Mouse (Mus musculus) fat pad, adult 2 months (tissue): ENCODE results near the gene Apba3.
A peak's percentile ranks its signal among the peaks of the same experiment; 100 is the strongest.

Source experiments
- DNase-seq: peaks from one replicate; pipeline ENCODE4 v3.0.0-alpha.2; 2011; ENCODE audit warnings: low read depth, low spot score; ENCODE audit errors: extremely low read depth

Gene Apba3

DNA sequence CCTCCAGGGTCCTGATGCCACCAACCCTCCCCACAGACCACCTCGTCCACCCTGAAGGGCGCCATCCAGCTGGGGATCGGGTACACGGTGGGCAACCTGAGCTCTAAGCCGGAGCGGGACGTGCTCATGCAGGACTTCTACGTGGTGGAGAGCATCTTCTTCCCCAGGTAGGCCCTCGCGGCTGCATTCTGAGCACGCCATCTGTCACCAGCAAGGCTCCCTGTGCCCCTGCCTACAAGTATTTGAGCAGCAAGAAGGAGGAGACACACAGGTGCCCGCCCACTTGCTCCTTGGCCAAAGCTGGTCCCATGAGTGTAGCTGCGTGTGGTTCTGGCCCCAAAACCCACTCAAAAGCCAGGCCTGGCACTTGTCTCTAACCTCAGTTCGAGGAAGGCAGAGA, 38.9 kb downstream of the Apba3 start:
- no peak for DNase-seq

DNA sequence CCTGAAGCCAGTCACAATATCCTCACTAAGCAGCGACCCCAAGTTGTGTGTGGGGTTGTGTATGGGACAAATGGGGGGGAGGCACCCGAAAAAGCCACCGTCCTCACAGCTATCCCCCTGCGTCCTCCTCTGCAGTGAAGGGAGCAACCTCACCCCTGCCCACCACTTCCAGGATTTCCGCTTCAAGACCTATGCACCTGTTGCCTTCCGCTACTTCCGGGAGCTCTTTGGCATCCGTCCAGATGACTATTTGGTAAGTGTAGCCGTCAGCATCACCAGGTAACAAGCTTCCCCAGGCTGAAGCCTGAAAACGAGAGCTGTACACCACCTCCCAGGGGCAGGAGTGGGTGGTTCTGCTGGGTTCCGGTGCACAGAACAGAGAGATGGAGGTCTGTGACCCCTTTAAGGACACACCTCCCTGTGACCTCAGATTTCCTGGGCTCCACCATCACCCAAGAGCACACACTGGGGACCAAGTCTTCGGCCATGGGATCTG, 39.5 kb downstream of the Apba3 start:
- no peak for DNase-seq

DNA sequence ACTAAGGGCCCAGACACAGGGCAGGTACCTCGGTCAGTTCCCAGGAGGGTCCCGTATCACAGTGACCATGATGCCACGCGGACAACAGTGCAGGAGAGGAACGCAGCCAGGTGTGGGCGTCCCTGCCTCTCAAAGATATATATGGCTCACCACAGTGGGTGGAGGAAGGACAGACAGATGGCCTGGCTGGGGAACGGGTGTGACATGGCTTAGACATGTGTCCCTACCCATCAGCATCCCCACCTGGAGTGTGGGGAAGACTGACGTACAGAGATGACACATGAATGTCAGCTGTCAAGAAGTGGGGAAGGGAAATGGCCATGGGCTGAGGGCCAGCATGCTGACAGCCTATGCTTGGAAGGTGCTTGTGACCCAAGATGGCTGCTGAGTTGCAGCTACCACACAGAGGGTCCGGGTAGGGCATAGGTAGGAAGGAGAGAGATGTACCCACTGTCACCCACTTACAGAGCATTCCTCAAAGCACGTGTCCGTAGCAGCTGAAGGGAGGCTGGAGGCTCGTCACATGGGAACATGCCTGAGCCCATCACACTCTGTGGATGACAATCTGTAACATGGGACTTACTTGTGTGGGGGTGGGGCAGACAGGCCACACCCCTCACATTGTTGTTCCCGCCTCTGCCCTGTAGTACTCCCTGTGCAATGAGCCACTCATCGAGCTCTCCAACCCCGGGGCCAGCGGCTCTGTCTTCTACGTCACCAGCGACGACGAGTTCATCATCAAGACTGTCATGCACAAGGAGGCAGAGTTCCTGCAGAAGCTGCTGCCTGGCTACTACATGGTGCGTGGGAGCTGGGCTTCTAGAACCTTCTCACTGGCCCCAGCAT, 40.3 kb downstream of the Apba3 start:
- DNase-seq, result no peak

DNA sequence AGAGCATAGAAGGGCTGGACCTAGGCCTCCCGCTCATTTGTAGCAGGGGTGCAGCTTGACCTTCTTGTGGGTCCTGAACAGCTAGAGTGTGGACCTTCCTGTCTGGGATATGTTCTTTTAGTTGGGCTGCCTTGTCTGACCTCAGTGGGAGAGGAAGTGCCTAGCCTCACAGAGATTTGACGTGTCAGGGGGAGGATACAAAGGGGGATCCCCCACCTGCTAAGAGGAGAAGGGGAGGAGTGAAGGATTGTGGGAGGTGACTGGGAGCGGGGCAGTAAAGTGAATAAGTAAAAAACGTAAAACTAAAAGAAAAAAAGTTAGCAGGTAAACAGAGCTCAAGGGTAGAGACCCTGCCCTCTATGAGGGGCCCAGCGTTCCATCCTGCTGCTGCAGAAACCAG, 42.8 kb downstream of the Apba3 start:
- no peak for DNase-seq

DNA sequence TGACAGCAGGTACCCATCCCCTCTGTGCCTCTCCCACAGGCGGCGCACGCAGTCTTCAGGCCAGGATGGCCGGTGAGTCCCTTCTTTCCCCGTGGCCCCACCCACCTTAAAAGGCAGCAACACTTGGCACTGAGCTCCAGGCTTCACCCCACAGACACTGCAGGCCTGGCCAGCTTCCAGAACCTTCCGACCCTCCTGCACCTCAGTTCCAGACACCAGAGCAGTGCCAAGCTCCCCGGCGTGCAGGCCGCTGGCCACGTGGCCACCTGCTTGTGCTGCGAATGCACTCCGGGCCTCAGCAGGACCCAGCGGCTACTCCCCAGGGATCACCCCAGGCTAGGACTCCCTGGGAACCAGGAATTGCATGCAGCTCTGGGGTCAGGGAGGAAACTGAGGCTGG, 46.8 kb downstream of the Apba3 start:
- DNase-seq, result no peak

DNA sequence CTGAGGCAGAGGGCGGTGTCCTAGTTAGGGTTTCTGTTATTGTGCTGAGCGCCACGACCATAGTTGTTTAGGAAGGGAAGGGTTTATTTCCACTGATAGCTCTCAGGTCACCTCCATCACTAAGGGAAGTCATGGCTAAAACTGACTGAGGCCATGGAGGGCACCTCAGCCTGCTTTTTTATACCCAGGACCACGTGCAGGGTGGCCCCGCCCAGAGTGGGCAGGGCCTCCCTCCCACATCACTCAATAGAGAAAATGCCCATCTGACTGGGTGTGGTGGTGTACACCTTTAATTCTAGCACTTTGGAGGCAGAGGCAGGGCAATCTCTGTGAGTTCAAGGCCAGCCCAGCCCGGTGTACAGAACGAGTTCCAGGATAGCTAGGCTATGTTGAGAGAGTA, 47.4 kb downstream of the Apba3 start:
- no peak for DNase-seq

DNA sequence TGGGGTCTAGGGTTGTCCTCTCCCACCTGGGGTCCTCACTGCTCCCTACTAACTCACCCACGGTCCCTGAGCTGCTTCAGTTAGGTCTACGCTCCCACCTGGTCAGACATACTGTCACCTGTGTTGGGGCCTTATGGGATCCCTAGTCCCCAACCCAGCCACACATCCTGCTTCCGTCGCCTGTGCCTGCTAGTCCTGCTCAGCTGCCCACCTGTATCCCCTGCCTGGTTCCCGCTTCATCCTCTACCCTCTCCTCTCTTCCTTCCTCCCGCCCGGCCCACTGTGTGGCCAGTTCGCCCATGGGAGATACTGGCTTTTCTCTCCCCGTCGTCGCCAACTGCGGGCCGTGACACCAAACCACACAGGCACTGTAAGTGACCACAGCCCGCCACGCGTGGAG, 48.8 kb downstream of the Apba3 start:
- DNase-seq, result no peak

DNA sequence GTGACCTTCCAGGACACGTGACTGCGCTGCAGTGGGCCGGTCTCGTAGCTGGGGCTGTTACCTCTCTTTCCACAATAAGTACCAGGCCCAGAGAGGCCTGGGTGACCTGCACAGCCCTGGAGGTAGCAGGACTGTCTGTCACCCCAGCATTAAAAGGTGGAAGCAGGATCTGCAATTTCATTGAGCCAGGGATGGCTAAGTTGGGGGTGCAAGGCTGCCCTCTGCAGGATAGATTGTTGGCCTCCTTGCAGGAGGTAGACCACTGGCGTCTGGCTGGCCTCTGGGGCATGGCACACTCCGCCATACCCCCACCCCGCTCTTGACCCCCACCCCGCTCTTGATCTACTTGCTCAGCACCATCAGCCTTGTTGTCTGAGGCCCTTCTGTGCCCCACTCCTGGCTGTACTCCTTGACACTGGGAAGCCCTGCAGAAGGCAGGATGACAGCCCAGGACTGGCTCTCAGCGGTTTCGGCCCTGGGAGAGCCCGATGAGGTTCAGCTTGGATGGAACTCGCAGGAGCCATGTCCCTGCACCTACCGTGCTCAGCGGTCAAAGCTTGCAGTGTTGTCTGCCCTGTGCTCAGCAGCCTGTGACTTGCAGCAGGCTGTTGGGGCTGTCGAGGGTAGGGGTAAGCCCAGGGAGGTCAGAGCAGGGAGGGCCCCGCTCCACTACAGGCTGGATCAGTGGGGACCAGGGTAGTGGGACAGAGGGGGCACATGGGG, 49.7 kb downstream of the Apba3 start:
- no peak for DNase-seq

DNA sequence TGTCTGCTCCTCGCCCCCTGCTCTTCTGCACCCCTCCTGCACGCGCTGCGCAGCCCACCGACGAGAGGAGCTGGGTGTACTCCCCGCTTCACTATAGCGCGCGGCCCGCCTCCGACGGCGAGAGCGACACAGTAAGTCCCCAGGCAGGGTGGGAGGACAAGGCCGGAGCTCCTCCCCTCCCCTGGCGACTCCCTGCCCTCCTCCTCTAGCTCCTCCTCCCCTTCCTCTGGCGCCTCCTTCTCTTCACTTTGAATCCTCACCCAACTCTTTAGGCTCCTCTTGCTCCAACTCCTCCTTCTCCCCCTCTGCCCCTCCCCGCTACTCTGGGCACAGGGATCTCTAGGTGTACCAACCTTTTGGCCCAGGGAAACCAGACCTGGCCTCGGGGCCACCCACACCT, 50.5 kb downstream of the Apba3 start:
- peak; percentile 40 for DNase-seq

DNA sequence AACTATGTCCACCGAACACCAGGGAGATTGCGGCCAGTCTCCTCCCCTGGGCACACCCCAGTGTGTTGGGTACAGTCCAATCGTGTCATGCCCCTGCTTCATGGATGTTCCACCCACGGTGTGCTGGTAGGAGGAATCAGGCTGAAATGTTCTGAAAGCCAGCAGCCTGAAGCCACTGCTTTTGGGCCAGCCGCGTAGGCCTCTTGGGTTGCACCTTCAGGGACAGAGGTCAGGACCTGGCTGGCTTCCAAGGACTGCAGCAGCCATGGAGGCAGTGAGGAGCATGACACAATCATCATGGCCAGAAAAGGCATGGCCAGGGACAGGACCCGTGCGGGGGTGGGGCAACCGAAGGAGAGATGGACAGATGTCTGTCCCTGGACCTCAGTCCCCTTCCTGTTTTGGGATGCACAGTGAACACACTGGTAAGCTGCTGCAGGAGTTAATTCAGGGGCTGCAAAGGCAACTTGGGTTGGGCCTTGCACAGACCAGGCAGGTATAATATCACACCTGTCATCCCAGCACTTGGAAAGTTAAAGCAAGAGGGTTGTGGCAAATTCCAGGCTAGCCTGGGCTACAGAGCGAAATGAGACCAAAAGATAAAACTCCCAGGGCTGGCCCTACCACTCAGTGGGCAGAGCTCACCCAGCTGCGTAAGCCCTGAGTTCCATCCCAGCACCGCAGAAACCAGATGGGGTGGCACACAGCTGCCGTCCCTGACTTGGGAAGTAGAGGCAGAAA, 52.0 kb downstream of the Apba3 start:
- DNase-seq, result peak; percentile 56

DNA sequence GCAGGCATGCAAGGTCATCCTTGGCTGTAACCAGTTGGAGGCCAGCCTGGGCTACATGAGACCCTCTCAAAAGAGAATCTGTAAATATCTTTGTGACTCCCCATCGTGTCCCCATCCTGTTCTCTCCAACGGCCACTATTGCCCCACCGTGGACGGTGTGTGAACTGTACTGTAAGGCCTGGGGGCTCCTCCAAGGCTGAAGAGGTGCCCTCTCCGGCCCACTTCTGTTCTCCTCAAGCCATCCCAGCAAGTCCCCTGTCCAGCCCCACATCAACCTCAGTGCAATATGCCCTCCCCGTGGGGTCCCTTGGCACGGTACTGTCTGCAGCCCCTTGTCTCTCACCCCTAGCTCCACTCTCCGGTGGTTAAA, 52.6 kb downstream of the Apba3 start:
- DNase-seq, result no peak

DNA sequence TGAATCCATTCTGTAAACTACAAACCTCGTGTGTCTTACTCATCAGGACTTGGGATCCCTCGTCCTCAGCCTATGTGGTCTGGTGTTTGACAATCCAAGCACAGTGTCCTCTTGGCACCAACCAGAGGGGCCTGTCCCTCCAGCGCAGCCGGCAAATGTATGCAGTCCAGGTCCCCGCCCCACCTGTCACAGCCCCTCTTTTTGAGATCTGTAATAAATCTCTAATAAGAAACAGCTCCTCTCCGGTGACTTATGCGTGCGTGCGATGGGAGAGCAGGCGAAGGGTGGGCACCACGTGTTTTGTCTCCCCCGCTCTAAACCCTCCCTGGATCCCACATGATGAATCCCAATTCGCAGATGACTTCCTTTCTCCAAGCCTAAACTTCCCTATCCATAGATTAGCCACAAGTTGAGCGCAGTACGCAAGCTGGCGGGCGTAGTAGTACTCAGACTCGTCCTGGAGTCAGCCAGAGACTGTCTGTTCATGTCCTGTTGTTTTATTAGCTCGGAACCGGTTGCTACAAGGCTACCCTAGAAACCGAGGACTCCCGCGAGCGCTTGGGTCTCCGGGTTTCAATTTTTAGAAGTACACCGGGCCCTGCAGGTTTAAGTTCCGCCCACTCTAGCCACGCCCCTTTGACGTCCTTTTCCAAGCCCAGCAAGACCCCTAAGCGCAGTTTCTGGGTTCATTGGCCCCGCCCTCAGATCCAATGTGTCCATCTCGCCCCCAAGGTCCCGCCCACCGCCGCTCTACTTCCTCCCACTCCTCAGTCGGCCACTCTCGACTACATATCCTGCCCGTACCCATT, 53.2 kb downstream of the Apba3 start:
- DNase-seq, result no peak

DNA sequence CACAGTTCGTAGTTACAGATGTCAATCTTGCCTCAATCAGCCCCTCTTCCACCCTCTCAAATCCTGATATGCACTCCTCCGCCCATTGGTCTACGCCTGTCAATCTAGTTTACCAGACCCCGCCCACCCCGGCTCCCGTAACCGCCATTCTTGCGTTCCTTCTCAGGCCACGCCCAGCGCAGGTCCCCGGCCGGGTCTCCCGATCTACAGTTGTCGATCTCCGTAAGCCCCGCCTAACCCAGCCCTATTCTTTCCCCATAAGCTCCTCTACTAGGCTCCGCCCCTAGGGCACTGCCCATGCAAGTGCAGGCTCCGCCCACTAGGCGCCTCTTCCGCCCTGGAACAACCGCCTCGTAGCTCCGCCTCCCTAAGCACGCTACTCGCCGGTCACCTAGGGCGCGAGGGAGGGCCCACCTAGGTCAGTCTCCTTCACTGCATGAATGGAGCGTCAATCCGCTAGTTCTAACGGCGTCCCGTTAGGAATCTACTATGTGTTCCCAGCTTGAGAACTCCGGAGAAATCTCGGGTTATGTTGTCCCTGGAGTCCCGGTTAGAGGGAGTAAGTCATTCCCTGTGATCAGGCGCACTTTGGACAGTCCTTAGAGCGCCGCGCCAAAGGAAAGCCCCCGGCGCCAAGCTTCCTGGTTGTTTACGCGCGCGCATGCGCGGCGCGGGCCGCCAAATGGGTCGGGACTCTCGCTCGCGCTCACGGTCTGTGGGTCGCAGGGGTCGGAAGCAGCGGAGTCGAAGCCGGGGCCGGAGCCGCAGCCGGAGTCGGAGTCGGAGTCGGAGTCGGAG, 54.0 kb downstream of the Apba3 start, which contains the start of gene Cactin:
TSS of gene Cactin (plus strand) at position 554 of the 798 bp plus-strand sequence.
- DNase-seq, result peak; percentile 99

DNA sequence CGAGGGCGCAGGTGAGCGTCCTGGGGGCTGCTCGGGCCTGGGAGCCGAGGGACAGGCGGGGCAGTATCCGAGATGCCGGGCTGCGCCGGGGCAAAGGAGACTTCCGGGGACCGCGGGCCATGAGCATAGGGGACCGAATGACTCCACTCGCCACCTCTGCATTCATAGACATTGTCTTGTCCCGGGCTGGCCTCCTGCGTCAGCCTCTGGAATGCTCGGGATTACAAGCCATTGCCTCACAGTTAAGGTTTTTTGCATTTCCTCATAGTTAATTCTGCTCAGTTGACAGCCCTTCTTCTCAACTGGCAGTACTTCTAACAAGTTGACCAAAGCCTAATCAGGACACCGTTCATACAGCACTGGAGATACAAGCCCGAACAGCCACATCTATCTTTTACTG, 54.7 kb downstream of the Apba3 start:
- no peak for DNase-seq

DNA sequence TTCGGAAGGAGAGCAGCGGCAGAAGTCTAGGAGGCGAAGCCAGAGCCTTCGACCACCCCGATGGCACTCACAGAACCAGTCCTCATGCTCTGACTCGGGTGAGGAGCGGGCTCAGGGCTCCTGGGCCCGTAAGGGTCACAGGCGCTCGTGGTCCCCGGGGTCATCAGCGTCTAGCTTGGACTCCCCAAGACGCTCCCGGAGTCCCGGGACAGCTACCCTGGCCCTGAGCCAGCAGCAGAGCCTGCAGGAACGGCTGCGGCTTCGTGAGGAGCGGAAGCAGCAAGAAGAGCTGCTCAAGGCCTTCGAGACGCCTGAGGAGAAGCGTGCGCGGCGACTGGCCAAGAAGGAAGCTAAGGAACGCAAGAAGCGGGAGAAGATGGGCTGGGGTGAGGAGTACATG, 55.7 kb downstream of the Apba3 start:
- DNase-seq, result no peak
